Mouse (Mus musculus) thymus, adult 2 months (tissue): ENCODE measurements around the gene Arhgap17.

Source experiments
- CTCF ChIP-seq: fragments of 200-500 bp; IDR thresholded peaks from 2 replicates; pipeline ENCODE4 v1.5.1; 2012; ENCODE audit warnings: mild to moderate bottlenecking, control low read depth, low read length, moderate library complexity, borderline replicate concordance; ENCODE audit not compliant: control insufficient read depth, poor library complexity, insufficient read depth; ENCODE audit errors: extremely low read depth
- POLR2A ChIP-seq: fragments of 200-500 bp; IDR thresholded peaks from 2 replicates; pipeline ENCODE4 v1.6.1; 2012; ENCODE audit warnings: mild to moderate bottlenecking, low read length, control low read depth, moderate library complexity; ENCODE audit not compliant: control insufficient read depth, poor library complexity, insufficient read depth; ENCODE audit errors: extremely low read depth

- no peak for TF ChIP-seq POLR2A
- TF ChIP-seq CTCF: no peak
These were observed 47.9 kb upstream of the Arhgap17 start for GRCm38 (mm10) chr7:123417661-123418060.
